16 mouse cellular contexts compared by ENCODE assay signal in genomic region chr2:20753282-20754110, GRCm38 (mm10).
DNase-seq lines count a peak whose midpoint lies in the region; ATAC-seq and TF ChIP-seq lines count a peak whose summit lies in the region.
"Had no signal": no experiment of that assay in that cellular context is flagged by ENCODE, and none has a peak within 500 bp of the region (broad histone marks: within the 10 kb centered on the region; RNA-seq: fewer than 3 reads in every experiment).

No protein-coding gene starts in this region.

- WGBS in intestine, embryonic 16.5 days = 62% methylated on average over 8 of the region's 8 CpGs
- 87% methylated on average over 8 of the region's 8 CpGs for WGBS in forebrain, embryonic 10.5 days

- peaks cover 10% of the 10 kb centered on the region for H3K4me1 ChIP-seq in intestine, embryonic 16.5 days (ENCODE audit: control insufficient read depth, insufficient read depth, low read length)
- no peaks in the 10 kb centered on the region for H3K4me1 ChIP-seq in forebrain, embryonic 10.5 days
- H3K4me1 ChIP-seq: liver, embryonic 13.5 days had no signal

- no peak overlapping the region for H3K4me2 ChIP-seq in intestine, embryonic 16.5 days (ENCODE audit: low read depth, low read length)
- peak overlapping the region; percentile 36 for H3K4me2 ChIP-seq in myocyte (ENCODE audit: low read depth)
- H3K4me2 ChIP-seq: liver, embryonic 13.5 days had no signal

- peak; percentile 96 for ATAC-seq in intestine, embryonic 16.5 days
- ATAC-seq in activated CD4-positive, CD25-positive, alpha-beta regulatory T cell, adult 4 months = no peak
- ATAC-seq: forebrain, postnatal 0 days had no signal

- no peak overlapping the region for H3K4me3 ChIP-seq in intestine, embryonic 16.5 days (ENCODE audit: low read length)
- H3K4me3 ChIP-seq in myocyte = no peak overlapping the region
- H3K4me3 ChIP-seq in forebrain, embryonic 10.5 days = no peak overlapping the region
- H3K4me3 ChIP-seq: liver, embryonic 13.5 days had no signal

- H3K36me3 ChIP-seq in intestine, embryonic 16.5 days (ENCODE audit: control insufficient read depth, insufficient read depth, low read length) = no peaks in the 10 kb centered on the region
- H3K36me3 ChIP-seq in myocyte (ENCODE audit: control insufficient read depth, insufficient read depth) = no peaks in the 10 kb centered on the region
- H3K36me3 ChIP-seq in forebrain, embryonic 10.5 days (replicated peaks) = no peaks in the 10 kb centered on the region
- H3K36me3 ChIP-seq: liver, embryonic 13.5 days had no signal

- no peak for TF ChIP-seq POLR2A in myocyte (IDR thresholded peaks at IDR 0.05; ENCODE audit: insufficient read length, low read depth)

- H3ac ChIP-seq in myocyte (ENCODE audit: control insufficient read depth, insufficient read length) = no peak overlapping the region

- H3K79me2 ChIP-seq in myocyte (ENCODE audit: control insufficient read depth, insufficient read depth) = no peaks in the 10 kb centered on the region

- peak; percentile 25 for DNase-seq in kidney, adult 9 months
- DNase-seq in kidney, postnatal 14 days = no peak
- DNase-seq in ZHBTc4 (ENCODE audit: low read depth, low spot score) = peak; percentile 53
- DNase-seq in frontal cortex, postnatal 25 days (ENCODE audit: low spot score in 2 of 2) = no peak
- DNase-seq in forebrain, embryonic 10.5 days (ENCODE audit: extremely low spot score, low spot score) = no peak
- DNase-seq: adrenal gland, postnatal 25 days; cerebellum, postnatal 36 days; forebrain, postnatal 0 days; heart, postnatal 36 days; liver, embryonic 13.5 days; lung, postnatal 4 days; right cerebral cortex, adult 18-20 months; thymus, postnatal 36 days had no signal

- peak overlapping the region; percentile 78 for H3K27ac ChIP-seq in intestine, embryonic 16.5 days (ENCODE audit: low read length)
- no peak overlapping the region for H3K27ac ChIP-seq in forebrain, embryonic 10.5 days
- H3K27ac ChIP-seq: liver, embryonic 13.5 days had no signal

- no peaks in the 10 kb centered on the region for H3K9me3 ChIP-seq in intestine, embryonic 16.5 days (ENCODE audit: control insufficient read depth, low read length)
- H3K9me3 ChIP-seq in forebrain, embryonic 10.5 days = no peaks in the 10 kb centered on the region
- H3K9me3 ChIP-seq: liver, embryonic 13.5 days had no signal

- H3K9ac ChIP-seq in intestine, embryonic 16.5 days (ENCODE audit: low read depth, low read length) = no peak overlapping the region
- H3K9ac ChIP-seq: forebrain, postnatal 0 days; liver, embryonic 13.5 days had no signal

- no peaks in the 10 kb centered on the region for H3K27me3 ChIP-seq in intestine, embryonic 16.5 days (replicated peaks; ENCODE audit: control insufficient read depth, insufficient read depth, low read length)
- no peaks in the 10 kb centered on the region for H3K27me3 ChIP-seq in myocyte (ENCODE audit: control insufficient read depth, insufficient read depth, insufficient read length)
- H3K27me3 ChIP-seq in forebrain, embryonic 10.5 days (ENCODE audit: poor library complexity, severe bottlenecking) = no peaks in the 10 kb centered on the region
- H3K27me3 ChIP-seq: liver, embryonic 13.5 days had no signal

TF ChIP-seq in myocyte, 11 proteins besides CTCF, POLR2A, EP300 and RAD21:
- no peak for TF ChIP-seq TCF3 (IDR thresholded peaks at IDR 0.05; ENCODE audit: insufficient read length, low read depth)
- TF ChIP-seq TCF12 (IDR thresholded peaks at IDR 0.05; ENCODE audit: insufficient read depth, poor library complexity, severe bottlenecking) = no peak
- no peak for TF ChIP-seq MYOD1 (IDR thresholded peaks at IDR 0.05; ENCODE audit: control insufficient read depth in 1 of 3, insufficient read length in 2 of 3, low read depth in 2 of 3)
- TF ChIP-seq MAX (IDR thresholded peaks at IDR 0.05; ENCODE audit: low read depth) = no peak
- no peak for TF ChIP-seq REST (IDR thresholded peaks at IDR 0.05; ENCODE audit: insufficient read depth, insufficient read length)
- TF ChIP-seq SRF (IDR thresholded peaks at IDR 0.05; ENCODE audit: control insufficient read depth, insufficient read length, low read depth) = no peak
- no peak for TF ChIP-seq USF1 (IDR thresholded peaks at IDR 0.05; ENCODE audit: low read depth)
- TF ChIP-seq POLR2AphosphoS2 (IDR thresholded peaks at IDR 0.05; ENCODE audit: insufficient read length, low read depth) = no peak
- no peak for TF ChIP-seq E2F4 (IDR thresholded peaks at IDR 0.05; ENCODE audit: insufficient read depth)
- no peak for TF ChIP-seq MYOG (IDR thresholded peaks at IDR 0.05; ENCODE audit: control insufficient read depth in 1 of 3, insufficient read depth in 1 of 3, insufficient read length in 2 of 3, low read depth in 2 of 3)
- TF ChIP-seq CEBPB (IDR thresholded peaks at IDR 0.05; ENCODE audit: insufficient read depth, poor library complexity, severe bottlenecking) = no peak

Comparison
In these comparisons a context has a peak if more than half of its experiments do, and no peak if none do; other contexts are left out.
1. DNase-seq: peak in kidney, adult 9 months (single experiment) and ZHBTc4 (single experiment); none in kidney, postnatal 14 days (single experiment), frontal cortex, postnatal 25 days (0 of 2) and forebrain, embryonic 10.5 days (single experiment).